Mouse (Mus musculus): ENCODE measurements around the gene Gm37240.

DNA sequence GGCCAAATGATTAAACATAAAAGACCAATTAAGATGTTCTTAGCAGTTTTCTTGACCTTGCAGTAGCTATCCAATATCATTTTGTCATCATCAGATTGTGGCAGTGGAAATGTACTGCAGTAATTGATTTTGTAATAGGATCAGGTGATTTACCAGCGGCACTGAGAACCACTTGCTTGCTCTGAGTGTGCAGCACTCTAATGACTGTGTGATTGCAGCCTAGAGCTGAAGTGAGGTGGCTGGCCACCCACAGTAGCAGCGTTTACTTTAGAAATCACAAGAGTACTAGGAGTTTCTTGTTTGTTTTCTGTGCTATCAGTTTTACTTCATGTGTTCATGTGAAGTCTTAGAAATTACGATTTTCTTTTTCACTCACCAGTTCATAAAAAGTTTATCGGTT is 1011.1 kb downstream of the Gm37240 start:
- TF ChIP-seq POLR2A (IDR thresholded peaks at IDR 0.05; ENCODE audit: insufficient read depth, low read depth, low read length) (no peak), CTCF (IDR thresholded peaks at IDR 0.05; ENCODE audit: insufficient read depth, low read depth, low read length) (no peak)

Measured in olfactory bulb, adult 2 months (tissue).